Mouse (Mus musculus): ENCODE results near the gene Gsta2. TPM values are rescaled to one million over a fixed set of nuclear protein-coding genes. Genes with fewer than 3 reads are reported as not detected.
"Not testable (repeated sequence)": the region's sequence is repeated elsewhere in the genome, so short reads cannot be mapped to it uniquely, and the experiment has no call there.

Gsta2 gene
- total RNA-seq, 2 experiments from 2014 or later: 0.71 to 1.0 TPM

GRCm38 (mm10) chr9:78308122-78308521, 47.5 kb downstream of the Gsta2 start:
- not testable (repeated sequence) for DNase-seq (ENCODE audit: low spot score)

DNA sequence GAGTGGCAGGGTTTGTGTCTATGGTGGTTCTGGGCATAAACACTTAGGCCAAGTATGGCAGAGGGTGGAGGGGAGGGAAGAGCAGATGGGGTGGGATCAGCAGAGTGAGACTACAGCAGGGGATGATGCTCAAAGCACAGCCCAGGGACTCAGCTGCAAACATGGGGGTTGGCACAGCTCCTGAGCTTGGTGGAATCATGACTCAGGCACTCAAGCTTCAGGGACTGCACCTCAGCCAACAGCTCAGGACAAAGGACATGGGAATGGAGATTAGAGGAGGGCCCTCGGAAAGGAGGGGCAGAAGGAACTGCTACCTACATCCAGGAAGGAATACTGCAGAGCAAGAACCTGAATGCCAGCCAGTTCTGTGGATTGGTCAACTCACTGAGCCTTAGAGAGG, 56.4 kb downstream of the Gsta2 start:
- DNase-seq (ENCODE audit: low spot score): not testable (repeated sequence)

DNA sequence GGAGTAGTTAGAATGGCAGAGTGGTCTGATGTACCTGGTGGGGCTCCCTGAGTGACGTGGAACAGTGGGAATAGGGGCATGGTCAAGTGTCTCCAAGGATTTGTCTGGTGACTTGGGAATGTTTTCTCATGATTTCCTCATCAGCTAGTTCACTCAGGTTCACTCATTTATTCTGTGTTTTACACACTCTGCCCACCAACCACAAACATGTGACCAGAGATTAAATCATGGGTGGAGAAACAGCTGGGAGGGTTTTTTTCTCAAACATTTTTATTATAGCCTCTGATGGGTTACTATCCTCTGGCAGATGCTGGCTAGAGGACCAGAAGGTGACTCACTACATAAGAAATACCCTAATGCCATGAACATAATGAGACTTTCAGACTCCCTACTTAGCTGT, 57.4 kb downstream of the Gsta2 start:
- DNase-seq (ENCODE audit: low spot score): no peak

DNA sequence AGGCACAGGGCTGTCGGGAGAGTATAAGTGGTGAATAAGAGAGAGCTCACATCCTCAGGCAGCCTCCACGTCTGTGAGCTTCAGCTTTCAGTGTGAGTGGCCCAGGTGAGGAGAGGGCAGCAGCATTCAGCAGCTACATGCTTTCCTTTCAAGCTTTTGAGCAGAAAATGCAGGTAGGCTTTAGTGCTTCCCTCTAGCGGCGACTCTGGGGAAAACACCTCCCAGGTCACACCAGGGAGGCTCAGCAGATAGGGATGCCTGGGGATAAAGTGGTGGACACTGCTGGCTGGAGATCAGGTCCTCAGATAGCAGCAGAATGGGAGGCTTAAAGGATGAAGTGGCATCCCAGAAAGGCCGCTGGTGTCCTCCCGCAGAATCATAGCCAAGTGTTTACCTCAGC, 59.5 kb downstream of the Gsta2 start:
- peak; percentile 4 for DNase-seq (ENCODE audit: low spot score)

DNA sequence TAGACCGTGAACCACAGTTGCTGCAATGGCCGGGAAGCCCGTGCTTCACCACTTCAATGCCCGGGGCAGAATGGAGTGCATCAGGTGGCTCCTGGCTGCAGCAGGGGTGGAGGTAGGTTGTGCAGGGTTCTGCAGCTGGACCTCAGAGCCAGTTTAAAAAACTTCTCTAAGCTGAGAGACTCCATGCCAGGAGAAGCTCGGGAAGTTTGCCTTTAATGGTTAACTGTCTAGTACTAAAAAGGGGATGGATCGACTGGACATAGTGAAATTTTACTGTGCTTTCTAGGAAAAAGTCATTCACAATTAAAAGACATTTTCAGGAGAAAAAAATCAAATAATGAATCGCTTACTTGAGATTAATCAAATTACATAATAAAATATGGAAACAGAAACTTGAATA, 60.8 kb downstream of the Gsta2 start:
- DNase-seq (ENCODE audit: low spot score): not testable (repeated sequence)

DNA sequence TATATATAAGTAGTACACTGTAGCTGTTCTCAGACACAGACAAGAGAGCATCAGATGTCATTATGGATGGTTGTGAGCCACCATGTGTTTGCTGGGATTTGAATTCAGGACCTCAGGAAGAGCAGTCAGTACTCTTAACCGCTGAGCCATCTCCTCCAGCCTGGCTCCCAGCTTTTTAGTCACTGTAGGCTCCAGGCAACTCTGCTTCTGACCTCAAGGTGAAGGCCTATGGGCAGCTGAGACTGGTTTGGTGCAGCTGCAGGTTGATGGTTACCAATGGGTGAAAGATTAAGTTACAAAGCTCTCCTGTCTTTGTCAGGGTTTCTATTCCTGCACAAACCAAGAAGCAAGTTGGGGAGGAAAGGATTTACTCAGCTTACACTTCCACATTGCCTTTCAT, 61.9 kb downstream of the Gsta2 start:
- DNase-seq (ENCODE audit: low spot score): not testable (repeated sequence)

DNA sequence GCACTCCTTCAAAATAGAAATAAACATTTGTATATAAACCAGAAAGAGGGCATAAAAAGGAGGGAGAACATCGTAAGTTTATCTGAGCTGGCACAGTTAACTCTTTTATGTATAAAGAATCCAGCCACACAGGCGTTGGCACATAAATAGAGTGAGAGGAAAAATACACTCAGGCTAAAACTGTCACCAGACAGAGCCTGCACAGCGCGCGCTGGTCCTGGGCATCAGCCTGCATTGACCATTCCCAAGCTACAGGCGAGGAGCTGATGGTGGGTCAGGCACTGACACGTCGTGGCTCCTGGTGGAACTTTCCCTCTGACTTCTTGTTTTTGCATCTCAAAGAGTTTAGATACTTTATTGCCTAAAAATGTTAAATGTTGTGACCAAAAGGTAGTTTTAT, 63.1 kb downstream of the Gsta2 start:
- DNase-seq (ENCODE audit: low spot score): not testable (repeated sequence)

GRCm38 (mm10) chr9:78289723-78290122, 65.9 kb downstream of the Gsta2 start, which contains the start of gene Gm10639:
Gene Gm10639 (plus strand): TSS chr9:78289923.
- DNase-seq (ENCODE audit: low spot score): not testable (repeated sequence)

DNA sequence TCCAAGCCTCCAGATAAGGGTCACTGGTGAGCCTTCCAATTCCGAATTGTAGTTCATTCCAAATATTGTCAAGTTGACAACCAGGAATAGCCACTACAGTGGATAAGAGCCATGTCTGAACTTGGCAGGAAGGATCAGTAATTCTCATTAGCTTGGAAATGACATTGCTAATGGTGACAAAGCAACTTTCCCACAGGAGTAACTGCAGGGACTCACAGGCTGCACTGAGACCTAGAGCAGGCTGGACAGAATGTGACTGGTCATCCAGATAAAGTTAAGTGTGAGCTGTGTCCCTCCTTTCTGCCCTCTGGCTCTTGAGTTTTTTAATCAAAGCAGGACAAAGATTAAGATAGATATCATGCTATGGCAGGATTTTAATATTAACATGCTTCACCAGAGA, 66.5 kb downstream of the Gsta2 start:
- DNase-seq (ENCODE audit: low spot score): not testable (repeated sequence)

- not testable (repeated sequence) for DNase-seq (ENCODE audit: low spot score)
Measured at GRCm38 (mm10) chr9:78282002-78282711, 73.4 kb downstream of the Gsta2 start.

Other genes starting within 250 kb of the Gsta2 start
- 10 to 100 TPM; 39.6 to 43.4 TPM for gene Fbxo9, start 246.7 kb downstream of the Gsta2 start, total RNA-seq (2021)
- 1 to 10 TPM; 4.3 to 4.7 TPM for gene Ick, start 246.6 kb downstream of the Gsta2 start, total RNA-seq (2021)
- gene Gsta4, start 173.0 kb downstream of the Gsta2 start, total RNA-seq (2021): 10 to 100 TPM; 22.0 to 23.9 TPM
- gene Gsta1, start 125.1 kb downstream of the Gsta2 start, total RNA-seq (2021): not detected
- gene Gm3776, start 98.7 kb downstream of the Gsta2 start, total RNA-seq (2021): under 1 TPM in 1 of 2 experiments, not detected in 1; 0.32 TPM
- gene Gm10639, start 65.9 kb downstream of the Gsta2 start, total RNA-seq (2021): not detected
- not detected for gene Omt2a, start 41.0 kb downstream of the Gsta2 start, total RNA-seq (2021)
- gene Omt2b, start 28.2 kb downstream of the Gsta2 start, total RNA-seq (2021): not detected
- gene Dppa5a, start 12.4 kb upstream of the Gsta2 start, total RNA-seq (2021): not detected
- gene Ooep, start 22.9 kb upstream of the Gsta2 start, total RNA-seq (2021): not detected
- gene Ddx43, start 40.0 kb upstream of the Gsta2 start, total RNA-seq (2021): not detected
- under 1 TPM; 0.11 to 0.14 TPM for gene Cgas, start 87.4 kb upstream of the Gsta2 start, total RNA-seq (2021)
- gene Mto1, start 92.4 kb upstream of the Gsta2 start, total RNA-seq (2021): 10 to 100 TPM; 18.1 to 18.3 TPM
- not detected for gene Gm17324, start 93.0 kb upstream of the Gsta2 start, total RNA-seq (2021)
- 100 to 1,000 TPM; 424 to 467 TPM for gene Eef1a1, start 133.4 kb upstream of the Gsta2 start, total RNA-seq (2021)
- gene Slc17a5, start 232.3 kb upstream of the Gsta2 start, total RNA-seq (2021): 1 to 10 TPM; 2.8 to 3.2 TPM

All from gastrocnemius, adult 18-20 months (tissue).